Mouse (Mus musculus): Measurements from ENCODE around the gene Leprot. TPM values are rescaled to one million over a fixed set of nuclear protein-coding genes. Genes with fewer than 3 reads are reported as not detected.

Leprot gene
- total RNA-seq, 2 experiments from 2014 or later = 28.7 to 29.6 TPM

DNA sequence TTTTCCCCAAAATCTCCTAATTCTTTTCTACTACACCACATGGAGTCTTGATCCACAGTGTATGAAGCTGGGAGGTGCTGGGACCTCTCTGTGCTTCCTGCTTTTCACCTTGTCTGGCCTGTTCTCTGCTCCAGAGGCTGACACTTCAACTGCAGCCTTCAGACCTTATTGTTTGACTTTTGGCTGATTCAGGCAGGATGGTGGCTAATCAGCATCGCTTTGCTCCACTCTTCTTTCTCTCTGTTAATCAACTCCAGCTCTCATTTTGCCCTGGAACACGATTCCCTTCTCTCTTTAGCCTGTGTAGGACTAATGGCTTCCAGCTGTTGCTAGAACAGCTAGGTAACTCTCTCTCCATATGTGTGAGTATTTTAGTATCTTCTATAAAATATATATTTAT, 59.7 kb downstream of the Leprot start:
- no peak for DNase-seq (ENCODE audit: low spot score in 2 of 2)
- intact Hi-C loops (cut with DNase I) = no loop called here

DNA sequence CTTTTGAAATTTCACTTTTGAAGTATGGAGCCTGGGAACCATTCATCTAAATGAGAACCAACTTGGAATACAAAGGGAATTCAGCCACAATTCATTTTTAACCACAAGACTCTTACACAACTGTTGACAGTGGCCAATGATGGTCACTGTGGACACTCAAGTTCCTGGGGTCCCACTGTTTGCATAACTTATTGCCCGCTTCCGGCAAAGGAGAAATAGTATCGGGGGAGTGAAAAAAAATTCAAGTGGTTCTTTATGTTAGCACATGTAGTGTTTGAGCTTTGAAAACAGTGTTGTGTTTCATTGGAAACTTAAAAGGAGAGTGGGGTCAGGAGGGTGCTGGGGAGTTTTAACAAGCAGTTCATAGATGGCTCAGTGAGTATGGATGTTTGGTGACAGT, 60.4 kb downstream of the Leprot start:
- intact Hi-C loops (cut with DNase I) = no loop called here
- DNase-seq (ENCODE audit: low spot score in 2 of 2) = no peak

Other genes starting within 250 kb of the Leprot start
- gene Ak4, start 228.4 kb upstream of the Leprot start, total RNA-seq (2021) = 10 to 100 TPM; 25.3 to 27.9 TPM
- 100 to 1,000 TPM; 310 to 313 TPM for gene Dnajc6, start 151.1 kb upstream of the Leprot start, total RNA-seq (2021)
- gene Lepr, start 69.7 kb downstream of the Leprot start, total RNA-seq (2021) = 1 to 10 TPM; 4.3 to 4.6 TPM
- not detected for gene B020004J07Rik, start 196.3 kb downstream of the Leprot start, total RNA-seq (2021)
- not detected for gene C130073F10Rik, start 246.1 kb downstream of the Leprot start, total RNA-seq (2021)